Mouse (Mus musculus) G1E (cell line): ENCODE results near the gene Nkap.

Experiments used
- CTCF ChIP-seq: IDR thresholded peaks from 2 replicates; pipeline ENCODE4 v1.5.1; 2012; ENCODE audit warnings: low read depth, low read length, inconsistent platforms, mixed read lengths
- GATA1 ChIP-seq: IDR thresholded peaks from 2 replicates; pipeline ENCODE4 v1.6.1; 2012; ENCODE audit warnings: borderline replicate concordance, low read length, inconsistent platforms, mixed read lengths
- GATA2 ChIP-seq: IDR thresholded peaks from 2 replicates; pipeline ENCODE4 v1.6.1; 2012; ENCODE audit warnings: low read depth, low read length, inconsistent platforms, borderline replicate concordance
- POLR2AphosphoS5 ChIP-seq: IDR thresholded peaks from 2 replicates; pipeline ENCODE4 v1.6.1; 2012; ENCODE audit warnings: low read depth, low read length, inconsistent platforms; ENCODE audit not compliant: insufficient replicate concordance

DNA sequence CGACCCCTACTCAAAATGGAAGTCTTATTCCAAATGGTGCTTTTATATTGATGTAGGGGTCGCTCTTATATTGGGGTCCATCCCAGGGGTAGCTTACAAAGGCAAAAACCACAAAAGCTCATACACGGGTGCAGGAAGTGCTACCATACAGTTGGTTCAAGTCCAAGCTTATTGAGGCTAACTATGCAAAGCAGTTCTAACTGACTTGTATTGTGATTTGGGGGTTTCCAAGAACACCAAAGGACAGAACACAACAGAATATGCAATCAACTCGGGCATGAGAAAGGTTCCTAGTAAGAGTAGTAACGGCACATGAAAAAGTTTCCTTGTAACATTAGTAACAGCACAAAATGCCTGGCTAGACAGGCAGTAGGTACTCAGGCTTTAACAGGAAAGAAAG lies 6.4 kb upstream of the Nkap start:
- TF ChIP-seq CTCF (no peak), GATA1 (no peak), POLR2AphosphoS5 (no peak), GATA2 (no peak)
